Comparison of ENCODE assay signal across 15 mouse cellular contexts in genomic region chr15:85806886-85807285, GRCm38 (mm10). TPM values are rescaled to one million over a fixed set of nuclear protein-coding genes. Genes with fewer than 3 reads are reported as not detected.
"Had no signal": no experiment of that assay in that cellular context is flagged by ENCODE, and none has a peak within 500 bp of the region (broad histone marks: within the 10 kb centered on the region; RNA-seq: fewer than 3 reads in every experiment).

No protein-coding gene starts in this region.

- H3K27ac ChIP-seq: neural tube, embryonic 15.5 days; stomach, embryonic 15.5 days; stomach, postnatal 0 days had no signal

- H3K27me3 ChIP-seq: neural tube, embryonic 15.5 days; stomach, embryonic 15.5 days had no signal

- H3K4me3 ChIP-seq: neural tube, embryonic 15.5 days; stomach, embryonic 15.5 days had no signal

- H3K9me3 ChIP-seq: neural tube, embryonic 15.5 days; stomach, embryonic 15.5 days had no signal

- DNase-seq: retina, postnatal 1 day; right cerebral cortex, adult 18-20 months; right cerebral cortex, postnatal 14 days; right cerebral cortex, postnatal 25 days; right cerebral cortex, postnatal 4 days; spleen, adult 18-20 months; thymus, adult 18-20 months; thymus, adult 2 months; thymus, postnatal 25 days; thymus, postnatal 36 days; thymus, postnatal 4 days had no signal

- H3K9ac ChIP-seq: neural tube, embryonic 15.5 days; stomach, embryonic 15.5 days had no signal

- H3K4me2 ChIP-seq: neural tube, embryonic 15.5 days; stomach, embryonic 15.5 days had no signal

- H3K36me3 ChIP-seq: neural tube, embryonic 15.5 days; stomach, embryonic 15.5 days had no signal

RNA-seq across cellular contexts. Expression of gene Pkdrej, which starts 14.6 kb away (rescaled TPM):
- total RNA-seq: neutrophil, adult 5-6 weeks had no signal
